Mouse (Mus musculus): Measurements from ENCODE around the gene Dnajc11. TPM values are rescaled to one million over a fixed set of nuclear protein-coding genes. Genes with fewer than 3 reads are reported as not detected.

Dnajc11 gene
- polyA plus RNA-seq, 1 experiment from 2014 or later: 102 TPM

DNA sequence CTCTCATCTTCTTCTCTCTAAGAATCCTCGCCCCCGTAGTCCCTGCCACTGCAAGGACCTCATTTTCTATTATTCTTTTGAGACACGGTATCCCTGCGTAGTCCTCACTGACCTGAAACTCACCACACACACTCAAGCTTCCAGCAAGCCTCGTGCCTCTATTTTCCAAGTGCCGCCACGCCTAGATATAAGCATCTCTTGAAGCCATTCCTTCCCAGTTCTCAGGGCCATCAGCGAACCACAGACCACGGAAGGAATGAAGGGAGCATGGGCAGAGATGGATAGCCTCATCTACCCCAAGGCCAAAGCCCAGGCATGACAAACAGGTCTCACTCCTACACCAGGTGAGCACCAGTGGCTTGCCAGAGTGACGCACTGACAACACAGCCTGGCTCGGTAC, 91.0 kb downstream of the Dnajc11 start:
- Histone ChIP-seq H3K36me3 (peaks cover 66% of the 10 kb centered on the region), H3K9me3 (no peaks in the 10 kb centered on the region), H3K4me3 (0 out of 2 replicates have a peak overlapping the region, but pooled peaks have one; percentile 2), H3K4me1 (replicated peaks) (peaks cover 64% of the 10 kb centered on the region), H3K27me3 (ENCODE audit: insufficient read depth, poor library complexity, severe bottlenecking) (no peaks in the 10 kb centered on the region), H3K27ac (no peak overlapping the region)
- 94% methylated on average over 11 of the region's 11 CpGs for WGBS
- DNase-seq (ENCODE audit: low spot score): no peak

DNA sequence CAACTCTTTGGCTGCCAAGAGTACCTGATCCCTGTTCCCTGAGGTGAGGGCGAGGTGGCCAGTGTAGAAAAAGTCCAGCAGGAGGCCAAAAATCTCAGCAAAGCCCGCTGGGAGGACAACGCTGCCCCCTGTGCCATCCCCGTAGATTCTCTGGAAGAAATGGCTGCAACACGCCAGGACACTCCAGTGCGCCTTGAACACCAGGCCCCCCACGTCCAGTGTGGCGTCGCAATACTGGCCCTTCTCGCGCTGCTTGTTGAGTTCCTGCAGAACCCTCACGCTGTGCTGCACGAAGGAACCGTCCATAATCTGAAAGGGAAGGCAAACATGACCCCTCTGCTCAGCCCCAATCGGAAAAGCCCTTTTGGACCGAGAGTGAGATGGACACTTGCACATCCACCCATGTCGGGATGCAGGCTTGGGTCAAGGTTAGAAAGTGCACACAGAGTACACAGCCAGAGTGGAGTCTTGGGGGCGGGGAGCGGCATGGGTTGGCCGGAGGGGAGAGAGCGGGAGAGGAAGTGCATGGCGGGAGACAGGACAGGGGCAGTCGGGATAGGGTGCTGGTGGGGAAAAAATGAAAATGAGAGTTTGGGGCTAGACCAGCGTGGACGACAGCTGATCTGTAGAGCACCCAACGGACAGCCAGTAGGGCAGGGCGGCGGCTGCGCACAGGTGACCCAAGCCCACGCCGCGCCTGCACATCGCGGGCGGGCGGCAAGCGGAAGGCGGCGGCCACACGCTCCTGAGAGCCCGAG, 93.4 kb downstream of the Dnajc11 start:
- H3K9me3 ChIP-seq: no peaks in the 10 kb centered on the region
- DNase-seq (ENCODE audit: low spot score): no peak
- H3K4me3 ChIP-seq: peak overlapping the region; percentile 95
- H3K36me3 ChIP-seq: peaks cover 42% of the 10 kb centered on the region
- WGBS: 2% methylated on average over 41 of the region's 41 CpGs
- H3K27ac ChIP-seq: peak overlapping the region; percentile 92
- H3K27me3 ChIP-seq (ENCODE audit: insufficient read depth, poor library complexity, severe bottlenecking): peaks cover 4% of the 10 kb centered on the region; the same call in 1 of the 2 replicates
- peaks cover 83% of the 10 kb centered on the region for H3K4me1 ChIP-seq (replicated peaks)

DNA sequence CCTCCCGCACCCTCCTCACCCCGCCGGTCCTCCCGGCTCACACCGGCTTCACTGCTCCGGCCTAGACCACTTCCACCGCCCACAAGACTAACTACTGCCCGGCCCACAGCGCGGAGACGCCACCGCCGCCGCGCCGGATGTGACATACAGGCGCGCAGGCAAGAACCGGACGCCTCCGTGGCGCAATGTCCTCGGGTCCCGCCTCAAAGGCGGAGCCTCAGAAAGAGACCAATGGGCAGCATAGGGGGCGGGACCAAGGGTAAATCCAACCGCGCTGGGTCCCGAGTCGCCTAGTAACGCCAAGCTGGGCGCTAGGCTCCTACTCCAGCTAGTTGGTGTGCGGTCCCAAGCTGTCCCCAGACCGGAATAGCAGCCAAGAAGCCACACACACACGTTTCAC, 94.0 kb downstream of the Dnajc11 start, which contains the start of gene Zbtb48:
Zbtb48 (minus strand) TSS at position 148 of the 400 bp plus-strand sequence.
- peak within 1 kb of the TSS; percentile 92 for H3K27ac ChIP-seq
- H3K4me1 ChIP-seq (replicated peaks): peaks cover 88% of the 10 kb centered on the region
- WGBS: under 1% methylated on average over 35 of the region's 35 CpGs

DNA sequence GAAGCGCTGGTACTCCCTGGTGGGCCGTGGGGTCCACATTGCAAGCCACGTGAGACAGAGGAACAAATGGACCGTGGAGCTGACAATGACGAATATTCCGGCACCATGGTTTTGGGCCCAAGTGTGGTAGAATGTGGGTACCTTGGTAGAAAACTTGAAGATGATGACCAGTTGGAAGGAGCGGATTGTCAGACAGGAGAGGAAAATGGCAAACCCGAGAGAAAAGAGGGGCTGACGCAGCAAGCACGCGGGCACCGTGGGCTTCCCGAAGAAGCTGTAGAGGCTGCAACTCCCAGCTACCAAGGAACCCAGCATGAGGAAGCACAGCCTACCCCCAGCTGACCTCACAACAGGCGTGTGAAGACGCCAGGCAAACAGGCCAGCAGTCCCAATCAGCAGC, 95.0 kb downstream of the Dnajc11 start:
- H3K9me3 ChIP-seq: no peaks in the 10 kb centered on the region
- peak overlapping the region; percentile 95 for H3K4me3 ChIP-seq
- DNase-seq (ENCODE audit: low spot score): no peak
- H3K4me1 ChIP-seq (replicated peaks): peaks cover 87% of the 10 kb centered on the region
- 66% methylated on average over 15 of the region's 15 CpGs for WGBS
- peaks cover 26% of the 10 kb centered on the region for H3K36me3 ChIP-seq
- H3K27ac ChIP-seq: no peak overlapping the region
- H3K27me3 ChIP-seq (ENCODE audit: insufficient read depth, poor library complexity, severe bottlenecking): peaks cover 15% of the 10 kb centered on the region; the same call in 1 of the 2 replicates

More for the DNA sequence above, 94.0 kb downstream of the Dnajc11 start, which contains the start of gene Zbtb48:
- Histone ChIP-seq H3K27me3 (ENCODE audit: insufficient read depth, poor library complexity, severe bottlenecking) (peaks cover 10% of the 10 kb centered on the region; the same call in 1 of the 2 replicates), H3K36me3 (peaks cover 36% of the 10 kb centered on the region), H3K9me3 (no peaks in the 10 kb centered on the region), H3K4me3 (peak within 1 kb of the TSS; percentile 95)
- DNase-seq (ENCODE audit: low spot score): peak; percentile 96

DNA sequence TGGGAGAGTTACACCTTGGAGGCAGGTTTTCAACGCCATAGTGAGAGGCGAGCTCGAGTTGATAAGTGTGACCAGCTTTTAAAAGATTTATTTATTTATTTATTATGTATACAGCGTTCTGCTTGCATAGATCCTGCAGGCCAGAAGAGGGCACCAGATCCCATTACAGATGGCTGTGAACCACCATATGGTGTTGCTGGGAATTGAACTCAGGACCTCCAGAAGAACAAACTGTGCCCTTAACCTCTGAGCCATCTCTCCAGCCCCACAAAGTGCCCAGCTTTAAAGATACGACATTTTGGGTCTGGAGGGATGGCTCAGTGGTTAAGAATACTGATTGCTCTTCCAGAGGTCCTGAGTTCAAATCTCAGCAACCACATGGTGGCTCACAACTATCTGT, 95.6 kb downstream of the Dnajc11 start:
- peak overlapping the region; percentile 95; the same call in 1 of the 2 replicates for H3K4me3 ChIP-seq

DNA sequence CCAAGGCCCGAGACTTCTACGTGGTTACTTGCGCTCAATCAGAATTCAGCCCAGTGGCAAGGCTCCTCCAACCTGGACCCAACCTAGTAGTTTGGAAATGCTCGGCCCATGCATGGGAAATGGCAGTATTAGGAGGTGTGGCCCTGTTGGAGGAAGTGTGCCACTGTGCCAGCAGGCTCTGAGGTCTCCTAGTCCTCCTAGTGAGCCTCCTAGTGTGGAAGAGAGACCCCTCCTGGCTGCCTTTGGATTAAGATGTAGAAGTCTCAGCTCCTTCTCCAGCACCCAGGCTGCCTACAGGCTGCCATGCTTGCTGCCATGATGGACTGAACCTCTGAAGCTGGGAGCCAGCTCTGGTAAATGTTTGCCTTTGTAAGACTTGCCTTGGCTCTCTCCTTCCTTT, 96.5 kb downstream of the Dnajc11 start:
- peaks cover 17% of the 10 kb centered on the region; the same call in 1 of the 2 replicates for H3K27me3 ChIP-seq (ENCODE audit: insufficient read depth, poor library complexity, severe bottlenecking)
- 66% methylated on average over 4 of the region's 4 CpGs for WGBS
- peaks cover 73% of the 10 kb centered on the region for H3K4me1 ChIP-seq (replicated peaks)
- no peak for DNase-seq (ENCODE audit: low spot score)
- no peaks in the 10 kb centered on the region for H3K9me3 ChIP-seq
- peaks cover 11% of the 10 kb centered on the region for H3K36me3 ChIP-seq
- H3K27ac ChIP-seq: peak overlapping the region; percentile 40; the same call in 1 of the 2 replicates
- peak overlapping the region; percentile 20; the same call in 1 of the 2 replicates for H3K4me3 ChIP-seq

More for the DNA sequence above, 95.6 kb downstream of the Dnajc11 start:
- Histone ChIP-seq H3K27me3 (ENCODE audit: insufficient read depth, poor library complexity, severe bottlenecking) (peaks cover 17% of the 10 kb centered on the region; the same call in 1 of the 2 replicates), H3K9me3 (no peaks in the 10 kb centered on the region), H3K4me1 (replicated peaks) (peaks cover 82% of the 10 kb centered on the region), H3K36me3 (peaks cover 20% of the 10 kb centered on the region), H3K27ac (no peak overlapping the region)
- DNase-seq (ENCODE audit: low spot score): no peak
- WGBS: 41% methylated on average over 5 of the region's 5 CpGs

Other genes with a start within 250 kb of the Dnajc11 start
- 111 and 140 TPM in 2 replicates for gene Camta1, start 71.8 kb upstream of the Dnajc11 start, polyA plus RNA-seq (2016; fragmentation: Nextera tagmentation; extraction: Ambion mirVana)
- 34.5 and 36.2 TPM in 2 replicates for gene Thap3, start 55.3 kb downstream of the Dnajc11 start, polyA plus RNA-seq (2016; fragmentation: Nextera tagmentation; extraction: Ambion mirVana)
- gene Phf13, start 62.6 kb downstream of the Dnajc11 start, polyA plus RNA-seq (2016; fragmentation: Nextera tagmentation; extraction: Ambion mirVana): 30.7 TPM in 2 replicates
- gene Klhl21, start 75.1 kb downstream of the Dnajc11 start, polyA plus RNA-seq (2016; fragmentation: Nextera tagmentation; extraction: Ambion mirVana): 7.7 and 8.7 TPM in 2 replicates
- gene Zbtb48, start 94.0 kb downstream of the Dnajc11 start, polyA plus RNA-seq (2016; fragmentation: Nextera tagmentation; extraction: Ambion mirVana): 23.3 and 25.9 TPM in 2 replicates
- gene Tas1r1, start 104.9 kb downstream of the Dnajc11 start, polyA plus RNA-seq (2016; fragmentation: Nextera tagmentation; extraction: Ambion mirVana): 0.65 and 0.67 TPM in 2 replicates
- 37.7 and 38.9 TPM in 2 replicates for gene Nol9, start 105.6 kb downstream of the Dnajc11 start, polyA plus RNA-seq (2016; fragmentation: Nextera tagmentation; extraction: Ambion mirVana)
- gene Plekhg5, start 138.8 kb downstream of the Dnajc11 start, polyA plus RNA-seq (2016; fragmentation: Nextera tagmentation; extraction: Ambion mirVana): 9.6 and 12.4 TPM in 2 replicates
- gene Tnfrsf25, start 182.2 kb downstream of the Dnajc11 start, polyA plus RNA-seq (2016; fragmentation: Nextera tagmentation; extraction: Ambion mirVana): 0.70 and 0.82 TPM in 2 replicates
- gene Espn, start 218.7 kb downstream of the Dnajc11 start, polyA plus RNA-seq (2016; fragmentation: Nextera tagmentation; extraction: Ambion mirVana): 1.6 and 6.5 TPM in 2 replicates
- 4.2 and 4.7 TPM in 2 replicates for gene Hes2, start 225.2 kb downstream of the Dnajc11 start, polyA plus RNA-seq (2016; fragmentation: Nextera tagmentation; extraction: Ambion mirVana)
- gene Acot7, start 244.4 kb downstream of the Dnajc11 start, polyA plus RNA-seq (2016; fragmentation: Nextera tagmentation; extraction: Ambion mirVana): 90.0 and 118 TPM in 2 replicates